Mouse (Mus musculus): ENCODE results near the gene Sstr3.

Gene Sstr3

DNA sequence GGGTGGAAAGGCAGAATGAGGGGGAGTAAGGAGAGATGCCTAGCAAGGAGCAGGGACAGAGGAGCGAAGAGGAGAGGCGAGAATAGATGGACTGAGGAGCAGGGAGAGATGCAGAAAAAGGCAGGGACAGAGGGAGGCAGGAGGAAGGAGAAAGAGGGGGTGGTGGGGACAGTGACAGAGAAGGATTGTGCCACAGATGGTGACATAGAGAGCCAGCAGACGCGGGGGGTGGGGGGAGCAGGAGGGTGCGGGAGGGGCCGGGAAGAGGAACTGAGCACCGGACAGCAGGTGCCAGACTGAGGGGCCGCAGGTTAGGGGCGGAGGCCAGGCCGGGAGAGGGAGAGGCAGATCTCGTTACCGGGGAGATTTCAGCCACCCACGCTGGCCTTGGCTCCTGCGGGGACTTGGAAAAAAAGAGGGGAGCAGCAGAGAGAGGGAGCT is at the start of gene Sstr3:
Sstr3 (minus strand) TSS at position 125 of the 441 bp plus-strand sequence.
- no peak for DNase-seq

DNA sequence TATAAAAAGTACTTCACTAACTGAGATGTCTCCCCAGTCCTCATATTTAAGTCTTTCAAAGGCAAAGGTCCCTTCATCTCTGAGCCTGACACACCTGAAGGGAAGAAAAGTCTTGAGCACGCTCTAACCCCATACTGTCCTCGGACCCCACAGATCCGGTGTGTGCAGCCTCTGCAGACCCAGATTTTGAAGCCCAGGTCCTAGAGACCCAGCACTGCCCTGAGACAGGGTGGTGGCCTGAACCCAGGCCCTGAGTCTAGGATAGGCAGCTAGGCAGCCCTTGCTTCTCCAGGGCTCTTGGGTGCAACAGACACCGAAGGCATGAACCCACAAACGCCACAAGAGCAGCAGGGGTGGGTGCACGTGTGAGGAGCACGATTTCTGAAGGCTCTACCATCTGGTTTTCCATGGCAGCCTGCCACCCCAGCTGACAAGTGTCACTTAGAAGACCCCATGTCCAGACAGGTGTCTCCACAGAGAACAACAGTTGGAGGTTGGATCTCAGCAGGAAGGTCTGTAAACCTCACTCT is 49.5 kb upstream of the Sstr3 start:
- no peak for DNase-seq

DNA sequence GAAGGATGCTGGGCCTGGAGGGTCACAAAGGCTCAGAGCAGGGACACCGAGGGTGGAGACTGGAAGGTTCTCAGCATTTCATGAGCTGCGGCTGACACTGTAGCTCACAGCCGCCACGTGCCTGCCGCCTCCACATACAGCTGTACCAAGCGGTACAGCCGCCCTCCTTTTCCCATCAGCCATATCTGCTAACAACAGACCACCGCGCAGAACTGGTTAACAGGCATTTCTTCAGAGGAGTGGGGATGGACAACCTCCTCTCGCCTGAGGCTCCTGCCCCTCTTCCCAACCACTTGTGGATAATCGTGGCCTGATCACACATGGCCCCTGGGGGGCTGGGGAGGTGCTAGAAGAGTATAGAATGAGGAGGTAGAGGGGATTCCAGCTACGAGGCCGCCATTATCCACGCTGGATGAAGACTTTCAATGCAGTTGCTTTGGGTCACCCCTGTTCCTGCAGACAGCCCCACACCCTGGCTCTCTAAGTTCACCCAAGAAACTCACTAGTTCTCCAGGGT is 48.0 kb upstream of the Sstr3 start:
- DNase-seq, result no peak

DNA sequence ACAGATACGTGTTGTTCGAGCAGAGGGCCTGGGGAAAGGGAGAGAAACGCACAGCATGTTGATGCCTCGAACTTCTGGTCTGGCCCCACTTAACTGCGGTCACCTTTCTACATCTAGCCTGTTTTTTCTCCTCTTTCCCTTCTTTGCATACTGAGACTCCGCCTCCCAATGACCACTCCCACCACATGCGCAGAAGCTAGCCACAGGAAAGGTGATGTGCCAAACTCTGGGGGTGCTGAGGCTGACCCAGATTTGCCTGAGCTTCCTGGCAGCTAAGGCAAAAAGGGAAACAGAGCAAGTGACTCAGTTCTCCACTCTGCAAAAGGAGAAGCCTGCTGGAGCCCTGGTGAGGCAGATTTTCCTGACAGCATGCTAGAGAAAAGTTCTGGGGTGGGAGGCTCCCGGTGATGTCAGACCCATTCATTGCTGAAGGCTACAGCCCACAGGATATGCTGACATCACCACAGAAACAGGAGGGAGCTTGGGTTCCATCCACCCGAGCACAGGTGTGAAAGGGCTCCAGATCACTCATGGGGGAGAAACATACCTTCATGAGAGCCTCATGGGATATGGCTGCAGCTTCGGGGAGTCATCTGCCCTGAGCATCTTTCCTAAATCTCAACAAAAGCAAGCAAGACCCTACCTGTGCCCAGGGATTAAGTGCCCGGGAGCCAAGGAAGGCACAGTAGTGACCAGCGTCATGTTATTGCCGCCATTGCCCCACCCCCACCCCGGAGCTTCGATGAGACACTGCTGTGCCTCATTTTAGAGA is 47.4 kb upstream of the Sstr3 start:
- DNase-seq, result no peak

DNA sequence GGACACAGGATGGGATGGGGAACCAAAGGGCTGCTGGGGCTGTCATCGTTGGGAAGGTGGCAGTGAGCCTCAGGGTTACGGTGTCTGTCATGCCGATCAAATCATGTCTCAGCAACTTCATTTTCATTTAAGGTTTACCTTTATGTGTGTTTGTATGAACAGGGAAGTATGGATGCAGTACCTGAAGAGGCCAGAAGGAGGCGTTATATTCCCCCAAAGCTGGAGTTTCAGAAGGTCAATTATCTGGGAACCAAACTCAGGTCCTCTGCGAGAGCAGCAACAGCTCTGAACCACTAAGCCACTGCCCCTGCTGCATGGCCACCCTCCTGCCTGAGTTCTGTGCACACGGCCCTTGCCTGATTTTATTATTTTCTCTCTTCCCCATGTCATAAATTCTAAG is 46.3 kb upstream of the Sstr3 start:
- no peak for DNase-seq

DNA sequence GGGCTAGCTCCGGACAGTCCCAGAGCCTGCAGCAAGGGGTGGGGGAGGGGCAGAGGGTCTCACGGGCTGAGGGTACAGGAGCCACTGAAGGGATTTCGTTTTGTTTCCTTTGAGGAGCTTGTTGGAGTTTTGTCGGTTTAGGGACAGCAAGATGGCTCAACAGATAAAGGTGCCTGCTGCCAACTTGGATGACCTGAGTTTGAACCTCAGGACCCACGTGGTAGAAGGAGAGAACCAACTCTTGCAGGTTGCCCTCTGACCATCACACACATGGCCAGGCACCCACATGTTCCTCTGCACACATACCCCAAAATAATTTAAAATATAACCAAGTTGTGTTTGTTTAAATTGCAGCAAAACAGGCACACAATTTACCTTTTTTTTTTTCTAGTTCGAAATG is 45.5 kb upstream of the Sstr3 start:
- no peak for DNase-seq

DNA sequence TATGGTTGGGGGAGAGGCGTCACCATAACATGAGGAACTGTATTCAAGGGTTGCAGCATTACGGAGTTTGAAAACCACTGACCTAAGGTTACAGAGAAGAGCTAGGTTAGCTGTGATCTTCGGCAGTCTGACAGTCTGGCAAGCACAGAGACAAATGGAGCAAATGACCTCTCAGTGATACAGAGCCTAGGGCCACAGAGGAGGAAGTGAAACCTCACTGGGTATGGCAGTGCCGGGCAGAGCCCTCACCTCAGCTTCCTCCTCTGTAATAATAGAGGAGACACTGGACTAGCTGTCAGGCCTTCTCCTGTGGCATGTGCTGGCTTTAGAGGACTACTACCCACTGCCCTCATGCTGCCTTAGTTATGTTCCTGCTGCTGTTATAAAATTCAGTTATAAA is 44.4 kb upstream of the Sstr3 start:
- no peak for DNase-seq

DNA sequence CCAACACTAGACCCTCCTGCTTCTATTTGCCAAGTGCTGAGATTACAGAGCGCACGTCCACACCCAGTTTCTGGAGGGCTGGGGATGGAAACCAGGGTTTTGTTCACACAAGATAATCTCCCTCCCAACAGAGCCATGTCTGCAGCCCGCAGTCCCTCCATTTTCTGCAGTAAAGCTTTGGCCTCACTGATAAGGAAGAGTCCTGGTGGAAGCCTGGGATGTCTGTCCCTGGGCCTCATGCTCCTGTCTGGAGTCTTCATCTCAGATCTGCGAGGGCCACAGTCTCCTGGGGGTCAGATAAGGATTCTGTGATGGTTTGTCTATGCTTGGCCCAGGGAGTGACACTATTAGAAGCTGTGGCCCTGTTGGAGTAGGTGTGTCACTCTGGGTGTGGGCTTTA is 43.6 kb upstream of the Sstr3 start:
- no peak for DNase-seq

DNA sequence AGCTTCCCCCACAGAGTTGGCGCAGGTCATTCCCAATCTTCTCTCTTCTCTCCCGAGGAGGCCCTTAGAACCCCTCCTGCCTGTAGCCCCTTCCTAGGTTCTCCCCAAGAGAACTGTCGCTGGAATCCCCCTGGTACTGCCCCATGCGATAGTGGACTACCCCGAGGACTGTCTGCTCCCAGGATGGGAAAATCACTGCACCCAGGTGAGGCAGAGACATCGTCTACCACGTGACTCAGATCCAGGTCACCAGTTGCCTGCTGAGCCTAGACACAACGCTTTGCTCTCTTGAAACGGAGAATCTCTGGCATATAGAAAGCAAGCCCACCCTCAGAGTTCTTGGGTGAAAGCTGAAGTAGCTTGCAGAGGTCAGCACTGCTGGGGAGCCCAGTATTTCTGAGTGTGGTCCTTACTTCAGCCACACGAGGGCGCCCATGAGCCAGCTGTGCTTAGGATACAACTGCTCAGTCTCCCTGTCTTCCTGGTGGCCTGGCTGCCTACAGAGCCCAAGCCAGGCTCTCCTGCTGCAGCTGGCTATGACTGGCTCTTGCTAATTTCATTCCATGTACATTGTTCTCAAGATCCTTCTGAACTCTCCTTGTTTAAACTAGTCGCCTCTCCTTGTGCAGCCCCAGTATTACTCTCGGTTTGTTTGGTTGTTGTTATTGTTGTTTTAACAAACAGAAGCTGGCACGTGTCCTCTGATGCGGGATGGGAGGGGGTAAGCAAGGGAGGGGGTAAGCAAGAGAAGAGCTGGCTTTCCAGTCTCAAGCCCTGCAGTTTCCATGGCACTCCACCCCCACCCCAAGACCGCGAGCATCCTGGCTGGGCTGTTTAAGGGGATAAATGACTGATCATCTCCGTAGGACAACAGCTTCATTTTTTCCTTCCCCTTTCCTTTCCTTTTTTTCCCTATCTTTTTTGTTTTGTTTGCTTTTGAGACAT is 42.8 kb upstream of the Sstr3 start:
- peak in 1 of 2 experiments; percentile 66 for DNase-seq

DNA sequence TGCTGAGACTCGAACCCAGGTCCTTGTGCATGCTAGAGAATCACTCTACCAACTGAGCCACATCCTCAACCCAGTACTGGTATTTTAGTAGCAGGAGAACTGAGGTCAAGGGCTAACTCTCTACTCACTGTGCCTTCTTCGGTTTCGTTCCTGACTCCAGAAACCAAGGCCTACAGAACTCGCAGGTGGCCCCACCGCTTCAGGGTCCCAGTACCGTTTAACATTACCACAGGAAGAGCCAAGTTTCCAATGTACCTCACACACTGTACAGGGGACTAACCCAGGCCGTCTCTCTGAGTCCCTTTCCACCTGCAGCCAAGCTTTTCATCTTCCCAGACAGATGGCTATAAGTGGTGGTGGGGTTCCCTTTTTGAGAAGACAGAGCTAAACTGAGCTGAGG is 40.9 kb upstream of the Sstr3 start:
- no peak for DNase-seq

DNA sequence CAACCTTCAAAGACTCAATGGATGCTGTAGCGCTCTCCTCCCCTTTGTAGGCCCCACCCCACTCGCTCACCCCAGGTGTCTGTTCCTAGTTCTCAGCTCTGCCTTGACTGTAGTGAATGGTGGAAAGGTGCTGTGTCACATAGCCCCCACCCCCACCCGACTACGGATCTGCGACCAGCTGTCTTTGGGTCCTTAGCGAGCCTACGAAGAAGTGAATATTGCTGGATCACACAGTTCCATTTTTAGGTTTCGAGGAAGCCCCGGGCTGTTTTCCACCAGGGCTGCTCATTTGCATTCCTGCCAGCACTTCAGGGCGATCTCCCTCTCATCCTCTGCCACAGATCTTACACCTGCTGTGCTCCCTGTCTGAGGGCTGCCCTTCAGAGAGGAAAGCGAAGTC is 38.9 kb upstream of the Sstr3 start:
- no peak for DNase-seq

DNA sequence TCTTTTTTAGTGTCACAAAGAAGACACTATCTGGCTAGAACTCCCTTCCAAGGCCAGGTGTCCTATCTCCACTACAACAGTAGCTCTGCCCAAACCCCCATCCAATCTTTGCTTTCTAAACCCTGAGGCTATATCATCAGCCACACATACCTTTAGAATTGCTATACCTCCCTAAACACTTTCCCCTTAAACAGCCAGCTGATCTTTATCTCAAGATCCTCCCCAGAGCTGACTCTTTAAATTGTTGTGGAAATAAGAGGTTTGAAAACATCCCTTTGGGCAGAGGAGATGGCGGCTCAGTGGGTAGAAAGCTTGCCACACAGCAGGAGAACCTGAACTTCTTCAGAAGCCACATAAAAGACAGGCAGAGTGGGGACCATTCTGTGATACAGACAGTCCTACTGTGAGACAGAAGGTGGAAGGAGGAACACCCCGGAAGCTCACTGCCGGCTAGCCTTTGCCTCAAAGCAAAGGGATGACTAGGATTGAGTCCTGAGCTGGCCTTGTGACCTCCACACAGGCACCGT is 31.9 kb upstream of the Sstr3 start:
- no peak for DNase-seq

DNA sequence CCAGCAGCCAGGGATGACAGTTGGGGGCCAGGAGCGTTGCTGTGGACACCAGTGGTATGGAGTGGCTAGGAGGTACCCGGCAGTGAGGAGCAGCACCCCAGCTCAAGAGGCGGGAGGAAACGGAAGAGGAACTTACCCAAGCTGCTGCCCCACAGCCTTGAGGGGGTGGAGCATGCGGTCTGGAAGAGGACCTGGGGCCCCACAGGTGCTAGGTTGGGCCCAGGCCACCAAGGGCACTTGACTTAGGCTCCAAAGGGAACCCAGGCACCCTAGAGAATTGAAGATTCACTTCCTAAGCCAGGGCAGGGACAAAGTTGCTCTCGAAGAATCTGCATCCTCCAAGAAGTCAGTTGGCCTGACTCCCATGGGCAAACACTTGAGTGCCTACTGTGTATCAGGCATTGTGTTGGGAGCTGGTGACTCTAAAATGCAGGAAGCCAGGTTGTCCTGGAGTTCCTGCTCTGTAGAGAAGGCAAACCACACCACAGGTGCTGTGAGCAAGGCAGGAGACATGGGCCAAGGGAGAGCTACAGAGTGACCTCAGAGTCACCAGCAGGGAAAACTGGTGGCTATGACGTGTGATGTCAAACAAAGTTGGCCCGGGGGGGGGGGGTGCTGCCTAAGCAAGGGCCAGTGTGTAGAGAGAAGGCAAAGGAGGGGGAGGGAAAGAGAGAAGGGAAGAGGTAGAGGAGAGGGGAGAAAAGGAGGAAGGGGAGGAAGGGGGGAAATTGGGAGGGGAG is 28.3 kb upstream of the Sstr3 start, which contains the start of gene Rac2:
Rac2 (minus strand) TSS at position 126 of the 740 bp plus-strand sequence.
- DNase-seq, result peak; percentile 73 to 80

DNA sequence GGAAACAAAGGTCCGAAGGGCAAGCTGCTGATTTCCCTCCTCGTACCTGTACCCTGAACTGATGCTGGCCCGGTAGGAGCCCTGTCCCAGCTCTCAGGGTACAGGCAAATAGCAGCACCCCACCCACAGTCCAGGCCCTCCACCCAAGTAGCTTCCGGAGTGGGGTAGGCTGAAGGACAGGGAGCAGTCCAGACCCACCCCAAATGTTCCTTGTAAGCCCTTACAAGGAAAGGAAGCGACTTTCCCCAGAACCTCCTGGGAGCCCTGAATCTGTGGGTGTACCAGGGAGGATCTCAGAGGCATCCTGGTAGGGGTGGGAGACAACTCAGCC is 27.8 kb upstream of the Sstr3 start:
- no peak for DNase-seq

DNA sequence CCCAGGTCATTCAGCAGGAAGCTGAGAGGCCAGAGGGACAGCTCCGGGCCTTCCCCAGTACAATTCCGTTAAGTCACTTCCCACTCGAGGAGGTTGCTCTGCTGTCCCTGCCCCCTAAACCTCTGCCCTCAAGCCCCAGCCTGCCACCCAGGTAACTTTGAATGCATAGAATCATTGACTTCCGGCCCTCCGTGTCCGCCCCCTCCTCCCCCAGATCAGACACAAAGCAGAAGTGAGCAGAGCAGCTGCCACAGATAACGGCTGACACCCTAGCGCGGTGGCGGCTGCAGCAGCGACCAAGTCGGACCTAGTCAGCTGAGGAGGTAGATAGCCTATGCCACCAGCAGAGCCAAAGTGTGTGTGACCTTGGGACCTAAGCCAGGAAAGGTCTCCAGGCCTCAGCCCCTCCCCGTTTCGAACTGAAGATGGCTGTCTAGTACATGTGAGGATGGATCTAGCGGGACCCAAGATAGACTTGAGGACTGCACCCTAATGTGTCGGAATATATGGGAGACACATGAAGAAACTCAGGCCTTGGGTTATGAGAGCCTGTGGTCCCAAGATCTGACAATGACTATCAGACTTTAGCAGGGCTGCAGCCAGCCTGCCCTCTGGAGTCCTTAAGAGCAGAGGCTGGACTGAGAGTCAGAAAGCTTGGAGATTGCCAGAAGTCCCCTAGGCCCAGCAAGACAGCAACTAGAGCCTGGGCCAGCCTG is 27.2 kb upstream of the Sstr3 start:
- peak; percentile 78 to 89 for DNase-seq

DNA sequence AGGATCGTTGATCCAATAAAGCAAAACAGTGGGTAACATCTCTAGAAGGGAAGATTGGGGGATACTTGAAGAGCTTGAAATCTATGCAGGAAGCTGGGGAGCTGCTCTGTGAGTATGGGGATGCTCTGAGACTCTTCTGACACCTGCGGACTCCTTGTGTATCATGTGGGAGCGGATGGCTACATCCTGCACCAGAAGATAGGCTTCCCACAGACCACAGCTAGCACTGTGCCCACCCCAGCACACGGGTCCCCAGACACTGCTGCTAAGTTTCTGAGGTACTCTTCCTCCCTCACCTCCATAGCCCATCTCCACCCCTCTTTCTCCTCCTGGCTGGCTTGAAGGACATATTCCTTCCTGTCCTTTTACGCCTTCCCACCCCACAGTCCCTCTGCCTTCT is 25.7 kb upstream of the Sstr3 start:
- peak in 1 of 2 experiments; percentile 61 for DNase-seq

DNA sequence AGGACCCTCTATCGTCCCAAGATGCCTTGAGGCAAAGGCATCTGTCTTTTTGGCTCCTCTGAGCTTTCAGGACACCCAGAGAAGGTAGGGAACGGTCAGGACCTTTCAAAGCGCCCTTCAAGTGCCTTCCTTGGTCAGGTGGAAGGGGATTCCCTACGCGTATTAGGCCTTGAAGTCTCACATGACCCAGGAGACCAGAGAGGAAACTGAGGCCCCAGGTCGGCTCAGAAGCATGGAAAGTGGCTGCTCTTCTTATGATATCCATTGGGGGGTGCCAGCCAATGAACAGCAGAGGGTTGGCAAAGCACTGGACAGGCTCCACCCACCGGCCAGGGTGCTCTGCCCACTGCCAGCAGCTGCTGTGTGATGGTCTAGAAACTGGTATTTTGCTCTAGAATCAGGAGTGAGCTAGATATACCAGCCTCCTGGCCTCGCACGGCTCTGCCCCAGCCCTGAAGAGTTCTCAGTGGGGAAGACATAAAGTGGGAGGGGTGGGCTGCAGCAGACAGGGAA is 23.2 kb upstream of the Sstr3 start:
- DNase-seq, result no peak

DNA sequence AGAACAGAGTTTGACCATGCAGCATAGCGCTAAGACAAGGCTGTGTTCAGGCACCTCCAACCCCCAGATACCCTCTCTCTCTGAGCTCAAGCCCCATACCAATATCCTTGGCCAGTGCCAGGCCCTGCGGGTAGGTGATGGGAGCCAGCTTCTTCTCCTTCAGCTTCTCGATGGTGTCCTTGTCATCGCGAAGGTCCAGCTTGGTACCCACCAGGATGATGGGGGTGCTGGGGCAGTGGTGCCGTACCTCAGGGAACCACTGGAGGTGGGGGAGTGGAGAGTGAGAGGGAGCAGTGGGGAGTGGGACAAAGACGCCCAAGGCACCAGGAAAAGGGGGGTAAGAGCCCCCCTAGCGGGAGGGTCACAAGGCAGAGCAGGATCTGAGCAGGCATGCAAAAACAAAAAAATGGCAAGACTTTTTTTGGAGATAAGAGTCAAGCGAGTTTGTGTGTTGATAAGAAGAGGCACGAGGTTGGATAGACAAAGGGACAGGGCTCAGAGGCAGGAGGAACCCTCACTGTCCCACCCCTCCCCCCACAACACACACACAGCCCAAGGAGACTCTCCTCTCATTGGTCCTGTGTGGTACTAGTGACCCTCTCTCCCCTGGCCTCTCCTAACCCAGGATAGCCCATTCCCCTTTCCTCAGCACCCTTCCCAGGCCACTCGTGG is 20.4 kb upstream of the Sstr3 start:
- DNase-seq, result no peak

DNA sequence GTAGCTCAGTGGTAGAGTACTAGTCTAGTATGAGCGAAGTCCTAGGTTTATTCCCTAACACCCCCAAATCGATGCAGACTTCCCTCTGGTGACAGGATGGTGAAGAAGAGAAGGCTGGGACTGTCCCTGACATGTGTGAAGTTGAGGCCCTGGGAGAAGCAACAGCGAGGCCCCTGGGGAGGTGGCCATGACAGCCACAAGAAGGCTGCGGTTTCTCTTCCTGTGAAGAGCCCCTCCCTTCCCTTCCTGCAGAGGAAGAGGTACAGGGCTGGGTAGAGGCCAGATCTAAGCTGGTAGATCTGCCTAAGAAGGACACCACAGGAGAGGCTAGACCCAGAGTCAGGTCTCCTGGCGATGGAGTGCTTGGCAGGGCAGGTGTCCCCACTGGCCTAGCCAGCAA is 19.5 kb upstream of the Sstr3 start:
- peak; percentile 59 to 78 for DNase-seq

DNA sequence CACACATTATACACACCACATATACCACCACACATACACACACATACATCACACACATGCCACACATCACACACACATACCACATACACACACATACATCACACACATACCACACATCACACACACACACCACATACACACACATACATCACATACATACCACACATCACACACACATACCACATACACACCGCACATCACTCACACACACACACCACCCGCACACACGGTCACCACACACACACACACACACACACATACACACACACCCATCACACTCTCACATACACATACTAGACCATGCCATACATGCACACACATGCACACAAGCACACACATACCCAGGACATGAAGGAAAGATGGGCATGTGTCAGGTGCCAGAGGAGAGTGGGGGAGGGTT is 18.9 kb upstream of the Sstr3 start:
- DNase-seq, result no peak
